Mouse (Mus musculus) liver, adult 2 months (tissue): ENCODE data around the gene Slc46a2.

Experiments used
- CTCF ChIP-seq: fragments of 200-500 bp; IDR thresholded peaks from 2 replicates; pipeline ENCODE4 v1.5.1; 2011; ENCODE audit warnings: low read depth, low read length, control low read depth
- POLR2A ChIP-seq: fragments of 200-500 bp; IDR thresholded peaks from 2 replicates; pipeline ENCODE4 v1.6.1; 2011; ENCODE audit warnings: low read length, control low read depth; ENCODE audit not compliant: insufficient read depth; ENCODE audit errors: extremely low read depth

GRCm38 (mm10) chr4:59862335-59862734 lies 52.5 kb downstream of the Slc46a2 start:
- TF ChIP-seq CTCF (no peak), POLR2A (no peak)
